ENCODE assay signal across 8 mouse cellular contexts in the genomic region with DNA sequence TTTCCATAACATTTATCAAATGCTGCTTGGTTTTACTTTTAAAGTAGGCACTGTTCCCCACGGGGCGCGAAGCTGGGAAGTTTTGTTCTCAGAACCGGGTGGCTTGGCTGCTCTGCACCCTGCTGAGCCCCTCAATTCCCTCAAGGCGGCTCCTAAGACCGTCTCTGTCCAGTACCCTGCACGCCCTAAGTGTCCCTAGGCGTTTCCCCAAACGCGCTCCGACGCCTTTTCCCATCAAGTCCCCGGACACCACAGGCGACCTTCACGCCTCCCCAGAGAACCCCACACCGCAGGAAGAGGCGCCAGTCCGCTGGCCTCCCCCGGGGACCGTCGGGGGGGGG. TPM values are rescaled to one million over a fixed set of nuclear protein-coding genes. Genes with fewer than 3 reads are reported as not detected.
A peak's percentile ranks its signal among the peaks of the same experiment; 100 is the strongest.
DNase-seq lines count a peak whose midpoint lies in the region; ATAC-seq lines count a peak whose summit lies in the region.

No protein-coding gene starts in this region.

- DNase-seq in heart, embryonic 10.5 days (ENCODE audit: low spot score) = no peak
- DNase-seq in heart, adult 18-20 months = no peak
- DNase-seq in B cell, adult 2 months = peak; percentile 2 to 6
- DNase-seq in embryonic facial prominence, embryonic 14.5 days (ENCODE audit: low spot score) = peak; percentile 17
- no peak for DNase-seq in adrenal gland, adult 18-20 months (ENCODE audit: low spot score in 2 of 2)
- no peak for DNase-seq in spleen, postnatal 14 days (ENCODE audit: low spot score in 2 of 2)

- ATAC-seq in embryonic facial prominence, embryonic 14.5 days (ENCODE audit: low read depth) = peak; percentile 19; the same call in 1 of the 2 replicates
- ATAC-seq in limb, embryonic 12.5 days (ENCODE audit: insufficient number of reproducible peaks, insufficient read depth, low FRiP score, low TSS enrichment, low read depth) = 0 out of 2 replicates have a peak, but pooled peaks have one; percentile 11
- peak; percentile 65 for ATAC-seq in stomach, embryonic 14.5 days (ENCODE audit: insufficient number of reproducible peaks, insufficient read depth, low FRiP score, low read depth)

- no peaks in the 10 kb centered on the region for H3K9me3 ChIP-seq in heart, embryonic 10.5 days
- H3K9me3 ChIP-seq in embryonic facial prominence, embryonic 14.5 days (ENCODE audit: control insufficient read depth, low read length) = no peaks in the 10 kb centered on the region
- no peaks in the 10 kb centered on the region for H3K9me3 ChIP-seq in limb, embryonic 12.5 days
- H3K9me3 ChIP-seq in stomach, embryonic 14.5 days (ENCODE audit: control insufficient read depth, low read depth, low read length) = peaks cover 3% of the 10 kb centered on the region; the same call in 1 of the 2 replicates

- H3K9ac ChIP-seq in embryonic facial prominence, embryonic 14.5 days (ENCODE audit: low read depth, low read length) = peak overlapping the region; percentile 58; the same call in 1 of the 2 replicates
- H3K9ac ChIP-seq in limb, embryonic 12.5 days (replicated peaks) = peak overlapping the region; percentile 58
- 0 out of 2 replicates have a peak overlapping the region, but pooled peaks have one; percentile 21 for H3K9ac ChIP-seq in stomach, embryonic 14.5 days (replicated peaks; ENCODE audit: low read depth, low read length)

- peaks cover 13% of the 10 kb centered on the region for H3K4me1 ChIP-seq in heart, embryonic 10.5 days
- H3K4me1 ChIP-seq in embryonic facial prominence, embryonic 14.5 days (ENCODE audit: control insufficient read depth, insufficient read depth, low read length) = no peaks in the 10 kb centered on the region
- peaks cover 15% of the 10 kb centered on the region for H3K4me1 ChIP-seq in limb, embryonic 12.5 days (replicated peaks)
- peaks cover 5% of the 10 kb centered on the region; the same call in 1 of the 2 replicates for H3K4me1 ChIP-seq in stomach, embryonic 14.5 days (ENCODE audit: control insufficient read depth, insufficient read depth, low read length)

- under 1% methylated on average over 21 of the region's 21 CpGs for WGBS in heart, embryonic 10.5 days
- WGBS in embryonic facial prominence, embryonic 14.5 days = 2% methylated on average over 14 of the region's 21 CpGs
- under 1% methylated on average over 21 of the region's 21 CpGs for WGBS in limb, embryonic 12.5 days
- WGBS in stomach, embryonic 14.5 days = 2% methylated on average over 20 of the region's 21 CpGs

- H3K36me3 ChIP-seq in heart, embryonic 10.5 days = no peaks in the 10 kb centered on the region
- no peaks in the 10 kb centered on the region for H3K36me3 ChIP-seq in embryonic facial prominence, embryonic 14.5 days (ENCODE audit: control insufficient read depth, insufficient read depth, low read length)
- no peaks in the 10 kb centered on the region for H3K36me3 ChIP-seq in limb, embryonic 12.5 days
- H3K36me3 ChIP-seq in stomach, embryonic 14.5 days (ENCODE audit: control insufficient read depth, insufficient read depth, low read length) = no peaks in the 10 kb centered on the region

- peak overlapping the region; percentile 26 for H3K27ac ChIP-seq in heart, embryonic 10.5 days
- H3K27ac ChIP-seq in embryonic facial prominence, embryonic 14.5 days (replicated peaks; ENCODE audit: low read depth, low read length) = no peak overlapping the region
- no peak overlapping the region for H3K27ac ChIP-seq in limb, embryonic 12.5 days
- H3K27ac ChIP-seq in stomach, embryonic 14.5 days (ENCODE audit: low read length) = no peak overlapping the region

- peaks cover 53% of the 10 kb centered on the region for H3K27me3 ChIP-seq in heart, embryonic 10.5 days (ENCODE audit: insufficient read depth, poor library complexity, severe bottlenecking)
- peaks cover 54% of the 10 kb centered on the region for H3K27me3 ChIP-seq in embryonic facial prominence, embryonic 14.5 days (replicated peaks; ENCODE audit: control insufficient read depth, insufficient read depth, low read length)
- H3K27me3 ChIP-seq in limb, embryonic 12.5 days = peaks cover 54% of the 10 kb centered on the region
- H3K27me3 ChIP-seq in stomach, embryonic 14.5 days (ENCODE audit: control insufficient read depth, insufficient read depth, low read length) = peaks cover 23% of the 10 kb centered on the region; the same call in 1 of the 2 replicates

- peak overlapping the region; percentile 100 for H3K4me2 ChIP-seq in embryonic facial prominence, embryonic 14.5 days (ENCODE audit: low read depth, low read length)
- peak overlapping the region; percentile 99 for H3K4me2 ChIP-seq in limb, embryonic 12.5 days
- H3K4me2 ChIP-seq in stomach, embryonic 14.5 days (replicated peaks; ENCODE audit: low read depth, low read length) = peak overlapping the region; percentile 99

- peak overlapping the region; percentile 78 for H3K4me3 ChIP-seq in heart, embryonic 10.5 days
- H3K4me3 ChIP-seq in embryonic facial prominence, embryonic 14.5 days (ENCODE audit: low read depth, low read length) = peak overlapping the region; percentile 65
- peak overlapping the region; percentile 63 for H3K4me3 ChIP-seq in limb, embryonic 12.5 days (replicated peaks)
- H3K4me3 ChIP-seq in stomach, embryonic 14.5 days (ENCODE audit: low read depth, low read length) = peak overlapping the region; percentile 60

RNA-seq across cellular contexts. Expression of gene Coch, which starts 0.3 kb away (rescaled TPM):
- polyA plus RNA-seq in heart, embryonic 10.5 days (2016; fragmentation: Nextera tagmentation; extraction: Ambion mirVana) = 1.6 and 2.8 TPM in 2 replicates
- total RNA-seq in heart, adult 18-20 months (2021) = under 1 TPM; 0.20 to 0.44 TPM
- polyA plus RNA-seq in embryonic facial prominence, embryonic 14.5 days (2014; fragmentation: Nextera tagmentation; extraction: Ambion mirVana) = 12.8 and 15.8 TPM in 2 replicates
- 1.4 TPM in 2 replicates for polyA plus RNA-seq in limb, embryonic 12.5 days (2016; fragmentation: Nextera tagmentation; extraction: Ambion mirVana)
- 1.6 TPM in 2 replicates for polyA plus RNA-seq in stomach, embryonic 14.5 days (2014; fragmentation: Nextera tagmentation; extraction: Ambion mirVana)
- total RNA-seq in adrenal gland, adult 18-20 months (2021) = 1 to 10 TPM in 1 of 2 experiments, under 1 TPM in 1; 0.13 to 2.0 TPM

Comparison
In these comparisons a context has a peak if more than half of its experiments do, and no peak if none do; other contexts are left out.
1. DNase-seq: peak in B cell, adult 2 months (2 of 2) and embryonic facial prominence, embryonic 14.5 days (single experiment); none in heart, embryonic 10.5 days (single experiment), heart, adult 18-20 months (0 of 2), adrenal gland, adult 18-20 months (0 of 2) and spleen, postnatal 14 days (0 of 2).
2. ATAC-seq: peak in every context shown above with its lines; median percentile 65 in stomach, embryonic 14.5 days; 19 in embryonic facial prominence, embryonic 14.5 days; 11 in limb, embryonic 12.5 days.
3. Peak in every context shown above with its lines, with median percentiles within 50 percentile points of each other: H3K4me3 ChIP-seq, H3K4me2 ChIP-seq and H3K9ac ChIP-seq.